Mouse (Mus musculus): ENCODE data around the gene Hist1h4c. TPM values are rescaled to one million over a fixed set of nuclear protein-coding genes. Genes with fewer than 3 reads are reported as not detected.
"Not testable (repeated sequence)": the region's sequence is repeated elsewhere in the genome, so short reads cannot be mapped to it uniquely, and the experiment has no call there.

The Hist1h4c gene
- 1.8 and 3.0 TPM in 2 replicates for polyA plus RNA-seq (2015; fragmentation: Nextera tagmentation; extraction: Ambion mirVana)

- Histone ChIP-seq H3K4me1 (peaks cover 14% of the 10 kb centered on the region), H3K36me3 (replicated peaks) (no peaks in the 10 kb centered on the region), H3K9ac (peak within 1 kb of the TSS; percentile 50), H3K27me3 (replicated peaks) (no peaks in the 10 kb centered on the region), H3K9me3 (no peaks in the 10 kb centered on the region), H3K4me2 (peak within 1 kb of the TSS; percentile 69), H3K4me3 (peak within 1 kb of the TSS; percentile 48), H3K27ac (peak within 1 kb of the TSS; percentile 88)
- peak; percentile 98 for ATAC-seq (replicated peaks)
- under 1% methylated on average over 21 of the region's 22 CpGs for WGBS
Measured at GRCm38 (mm10) chr13:23698300-23698693, at the start of gene Hist1h4c. Gene Hist1h4c, minus strand, starts transcription at chr13:23698454.

GRCm38 (mm10) chr13:23747892-23748288 is 49.6 kb upstream of the Hist1h4c start:
- ATAC-seq (replicated peaks) = no peak
- H3K4me1 ChIP-seq = peaks cover 28% of the 10 kb centered on the region
- H3K27me3 ChIP-seq (replicated peaks) = no peaks in the 10 kb centered on the region
- no peak overlapping the region; the same call in 1 of the 2 replicates for H3K4me2 ChIP-seq
- no peak overlapping the region for H3K9ac ChIP-seq
- no peaks in the 10 kb centered on the region for H3K9me3 ChIP-seq
- WGBS = 6% methylated on average over 4 of the region's 4 CpGs
- no peak overlapping the region for H3K4me3 ChIP-seq
- H3K36me3 ChIP-seq (replicated peaks) = no peaks in the 10 kb centered on the region
- peak overlapping the region; percentile 53 for H3K27ac ChIP-seq

- H3K4me3 ChIP-seq = peak overlapping the region; percentile 46
- H3K27me3 ChIP-seq (replicated peaks) = no peaks in the 10 kb centered on the region
- H3K4me1 ChIP-seq = peaks cover 24% of the 10 kb centered on the region
- H3K4me2 ChIP-seq = peak overlapping the region; percentile 86
- H3K36me3 ChIP-seq (replicated peaks) = no peaks in the 10 kb centered on the region
- 0 out of 2 replicates have a peak overlapping the region, but pooled peaks have one; percentile 20 for H3K9ac ChIP-seq
- 2% methylated on average over 13 of the region's 13 CpGs for WGBS
- H3K27ac ChIP-seq = peak overlapping the region; percentile 96
- no peak; the same call in 1 of the 2 replicates for ATAC-seq (replicated peaks)
- H3K9me3 ChIP-seq = no peaks in the 10 kb centered on the region
Measured at GRCm38 (mm10) chr13:23747081-23747891, 49.0 kb upstream of the Hist1h4c start.

GRCm38 (mm10) chr13:23746201-23747080 is 48.2 kb upstream of the Hist1h4c start, which contains the start of gene Hist1h2bb:
Gene Hist1h2bb, plus strand, starts transcription at chr13:23746734.
- peak; percentile 92 for ATAC-seq (replicated peaks)
- Histone ChIP-seq H3K27ac (peak within 1 kb of the TSS; percentile 96), H3K4me3 (peak within 1 kb of the TSS; percentile 46), H3K4me2 (peak within 1 kb of the TSS; percentile 86), H3K4me1 (peaks cover 21% of the 10 kb centered on the region), H3K9ac (peak within 1 kb of the TSS; percentile 37)
- H3K36me3 ChIP-seq (replicated peaks); H3K27me3 ChIP-seq (replicated peaks); H3K9me3 ChIP-seq: not testable (repeated sequence)
- 1% methylated on average over 46 of the region's 58 CpGs for WGBS

- ATAC-seq (replicated peaks) = peak; percentile 77
- H3K27me3 ChIP-seq (replicated peaks) = no peaks in the 10 kb centered on the region
- H3K4me3 ChIP-seq = peak within 1 kb of the TSS; percentile 46
- H3K9me3 ChIP-seq = no peaks in the 10 kb centered on the region
- peaks cover 19% of the 10 kb centered on the region for H3K4me1 ChIP-seq
- peak within 1 kb of the TSS; percentile 96 for H3K27ac ChIP-seq
- H3K9ac ChIP-seq = peak within 1 kb of the TSS; percentile 37; the same call in 1 of the 2 replicates
- peak within 1 kb of the TSS; percentile 86 for H3K4me2 ChIP-seq
- under 1% methylated on average over 24 of the region's 28 CpGs for WGBS
- no peaks in the 10 kb centered on the region for H3K36me3 ChIP-seq (replicated peaks)
Measured at GRCm38 (mm10) chr13:23745381-23746161, 47.3 kb upstream of the Hist1h4c start, which contains the start of gene Hist1h3c. Gene Hist1h3c, minus strand, starts transcription at chr13:23745602.

- 2% methylated on average over 17 of the region's 36 CpGs for WGBS
- no peak overlapping the region for H3K9ac ChIP-seq
- no peak overlapping the region for H3K27ac ChIP-seq
- H3K4me2 ChIP-seq = peak overlapping the region; percentile 86
- H3K4me1 ChIP-seq = peaks cover 26% of the 10 kb centered on the region
- no peaks in the 10 kb centered on the region for H3K27me3 ChIP-seq (replicated peaks)
- no peak for ATAC-seq (replicated peaks)
- H3K36me3 ChIP-seq (replicated peaks) = no peaks in the 10 kb centered on the region
- no peaks in the 10 kb centered on the region for H3K9me3 ChIP-seq
- H3K4me3 ChIP-seq = peak overlapping the region; percentile 46
Measured at GRCm38 (mm10) chr13:23744421-23745380, 46.4 kb upstream of the Hist1h4c start.

- Histone ChIP-seq H3K36me3 (replicated peaks) (no peaks in the 10 kb centered on the region), H3K27ac (no peak overlapping the region), H3K9ac (no peak overlapping the region), H3K4me3 (no peak overlapping the region), H3K27me3 (replicated peaks) (no peaks in the 10 kb centered on the region), H3K4me1 (peaks cover 32% of the 10 kb centered on the region), H3K9me3 (no peaks in the 10 kb centered on the region), H3K4me2 (no peak overlapping the region)
- WGBS = 38% methylated on average over 4 of the region's 4 CpGs
- no peak for ATAC-seq (replicated peaks)
Measured at GRCm38 (mm10) chr13:23743963-23744362, 45.7 kb upstream of the Hist1h4c start.

- Histone ChIP-seq H3K4me3 (no peak overlapping the region), H3K36me3 (replicated peaks) (no peaks in the 10 kb centered on the region), H3K4me1 (peaks cover 36% of the 10 kb centered on the region), H3K4me2 (no peak overlapping the region), H3K27me3 (replicated peaks) (no peaks in the 10 kb centered on the region), H3K9ac (no peak overlapping the region), H3K27ac (no peak overlapping the region), H3K9me3 (no peaks in the 10 kb centered on the region)
- ATAC-seq (replicated peaks) = no peak
- 84% methylated on average over 5 of the region's 5 CpGs for WGBS
Measured at GRCm38 (mm10) chr13:23743215-23743614, 45.0 kb upstream of the Hist1h4c start.

- Histone ChIP-seq H3K9me3 (no peaks in the 10 kb centered on the region), H3K36me3 (replicated peaks) (no peaks in the 10 kb centered on the region), H3K4me2 (no peak overlapping the region), H3K27me3 (replicated peaks) (no peaks in the 10 kb centered on the region), H3K9ac (no peak overlapping the region), H3K4me3 (no peak overlapping the region), H3K27ac (no peak overlapping the region), H3K4me1 (peaks cover 31% of the 10 kb centered on the region)
- ATAC-seq (replicated peaks) = no peak
Measured at GRCm38 (mm10) chr13:23742007-23742406, 43.8 kb upstream of the Hist1h4c start.

GRCm38 (mm10) chr13:23740910-23741309 is 42.7 kb upstream of the Hist1h4c start:
- H3K27ac ChIP-seq = no peak overlapping the region
- H3K4me1 ChIP-seq = peaks cover 28% of the 10 kb centered on the region
- 67% methylated on average over 5 of the region's 5 CpGs for WGBS
- ATAC-seq (replicated peaks) = no peak
- no peak overlapping the region for H3K4me3 ChIP-seq
- H3K27me3 ChIP-seq (replicated peaks) = no peaks in the 10 kb centered on the region
- no peaks in the 10 kb centered on the region for H3K36me3 ChIP-seq (replicated peaks)
- H3K4me2 ChIP-seq = no peak overlapping the region
- no peaks in the 10 kb centered on the region for H3K9me3 ChIP-seq
- H3K9ac ChIP-seq = no peak overlapping the region

Data from midbrain, embryonic 15.5 days (tissue).